8 mouse cellular contexts compared by ENCODE assay signal in the genomic region with DNA sequence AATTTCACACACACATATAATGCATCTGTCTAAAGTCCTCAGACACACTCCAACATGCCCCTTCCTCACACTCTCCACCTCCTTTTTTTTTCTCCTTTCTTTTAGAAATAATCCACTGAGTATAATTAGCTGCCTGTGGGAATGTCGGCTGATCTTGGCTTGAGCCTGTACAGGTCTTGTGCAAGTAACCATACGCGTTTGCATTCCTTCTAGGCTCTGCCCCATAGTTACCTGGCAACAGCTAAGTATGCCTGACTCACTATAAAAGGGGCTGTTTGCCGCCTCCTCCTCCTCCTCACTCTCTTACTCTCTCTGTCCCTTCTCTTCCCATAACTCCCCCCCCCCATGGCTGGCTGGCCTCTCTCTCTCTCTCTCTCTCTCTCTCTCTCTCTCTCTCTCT.
DNase-seq lines count a peak whose midpoint lies in the region; ATAC-seq and TF ChIP-seq lines count a peak whose summit lies in the region.

No protein-coding gene starts in this region.

- in situ Hi-C loops in Patski (cut with MboI; ENCODE audit: low pct_unique_long_range_greater_than_20kb) = loop anchor here (5.0 kb wide), 1 partner anchor 174 kb away; no protein-coding TSS in a partner anchor

- H3K4me2 ChIP-seq in heart, embryonic 15.5 days = no peak overlapping the region
- no peak overlapping the region for H3K4me2 ChIP-seq in heart, postnatal 0 days (ENCODE audit: low read depth, low read length)
- H3K4me2 ChIP-seq in midbrain, embryonic 11.5 days = no peak overlapping the region

- TF ChIP-seq CTCF in Patski (IDR thresholded peaks at IDR 0.05) = no peak
- no peak for TF ChIP-seq CTCF in heart, postnatal 0 days (IDR thresholded peaks at IDR 0.05; ENCODE audit: low read depth)

- WGBS in heart, embryonic 15.5 days = 27% methylated on average over 4 of the region's 4 CpGs
- WGBS in heart, postnatal 0 days = 22% methylated on average over 4 of the region's 4 CpGs
- 11% methylated on average over 4 of the region's 4 CpGs for WGBS in midbrain, embryonic 11.5 days

- no peak overlapping the region for H3K27ac ChIP-seq in heart, embryonic 15.5 days
- no peak overlapping the region; the same call in 1 of the 2 replicates for H3K27ac ChIP-seq in heart, postnatal 0 days (ENCODE audit: low read depth)
- H3K27ac ChIP-seq in midbrain, embryonic 11.5 days (ENCODE audit: low read depth, low read length) = no peak overlapping the region

- H3K4me3 ChIP-seq in heart, embryonic 15.5 days = no peak overlapping the region
- H3K4me3 ChIP-seq in heart, postnatal 0 days (ENCODE audit: low read depth, low read length) = no peak overlapping the region
- no peak overlapping the region for H3K4me3 ChIP-seq in midbrain, embryonic 11.5 days (ENCODE audit: low read depth, low read length)

- TF ChIP-seq EP300 in heart, postnatal 0 days (IDR thresholded peaks at IDR 0.05; ENCODE audit: low read depth) = no peak

- peaks cover 17% of the 10 kb centered on the region for H3K4me1 ChIP-seq in heart, embryonic 15.5 days (replicated peaks)
- H3K4me1 ChIP-seq in heart, postnatal 0 days (ENCODE audit: control insufficient read depth, insufficient read depth) = 0 out of 2 replicates have a peak, but pooled peaks cover 4% of the 10 kb centered on the region
- no peaks in the 10 kb centered on the region for H3K4me1 ChIP-seq in midbrain, embryonic 11.5 days (ENCODE audit: control insufficient read depth, insufficient read depth, low read length)

- no peak overlapping the region for H3K9ac ChIP-seq in heart, embryonic 15.5 days
- no peak overlapping the region for H3K9ac ChIP-seq in heart, postnatal 0 days (replicated peaks; ENCODE audit: low read depth, low read length)
- H3K9ac ChIP-seq in midbrain, embryonic 11.5 days (ENCODE audit: low read length) = no peak overlapping the region

- no peaks in the 10 kb centered on the region for H3K36me3 ChIP-seq in heart, embryonic 15.5 days
- no peaks in the 10 kb centered on the region for H3K36me3 ChIP-seq in heart, postnatal 0 days (replicated peaks; ENCODE audit: control insufficient read depth, insufficient read depth, low read length)
- no peaks in the 10 kb centered on the region for H3K36me3 ChIP-seq in midbrain, embryonic 11.5 days (ENCODE audit: control insufficient read depth, insufficient read depth, low read length)

- CTCF ChIA-PET in Patski (lab: Charles Lee) = interaction anchor here (0.6 to 2.2 kb wide), 2 partner anchors 106 to 172 kb away, joined by 3 to 6 read pairs; no protein-coding TSS in a partner anchor

- intact Hi-C loops in heart, postnatal 25 days (cut with DNase I) = loop anchor here (1.0 to 2.0 kb wide), 2 partner anchors 103 to 175 kb away; no protein-coding TSS in a partner anchor

- H3K9me3 ChIP-seq in heart, embryonic 15.5 days (replicated peaks) = no peaks in the 10 kb centered on the region
- H3K9me3 ChIP-seq in heart, postnatal 0 days (replicated peaks; ENCODE audit: control insufficient read depth, low read length) = no peaks in the 10 kb centered on the region
- no peaks in the 10 kb centered on the region for H3K9me3 ChIP-seq in midbrain, embryonic 11.5 days (ENCODE audit: control insufficient read depth, low read length)

- H3K27me3 ChIP-seq in heart, embryonic 15.5 days = no peaks in the 10 kb centered on the region
- H3K27me3 ChIP-seq in Patski = no peaks in the 10 kb centered on the region
- H3K27me3 ChIP-seq in heart, postnatal 0 days (ENCODE audit: control insufficient read depth, insufficient read depth, low read length) = no peaks in the 10 kb centered on the region
- no peaks in the 10 kb centered on the region for H3K27me3 ChIP-seq in midbrain, embryonic 11.5 days (ENCODE audit: control insufficient read depth, insufficient read depth, low read length)

- 0 out of 2 replicates have a peak, but pooled peaks have one; percentile 33 for ATAC-seq in heart, embryonic 15.5 days (replicated peaks; ENCODE audit: insufficient number of reproducible peaks, insufficient read depth, low FRiP score, low read depth)
- peak; percentile 71 for ATAC-seq in Patski
- peak; percentile 62 for ATAC-seq in heart, postnatal 0 days (ENCODE audit: insufficient read depth, low read depth)
- peak; percentile 80 for ATAC-seq in midbrain, embryonic 11.5 days (ENCODE audit: low FRiP score)
- no peak for ATAC-seq in activated CD4-positive, CD25-positive, alpha-beta regulatory T cell, adult 4 months

- DNase-seq in heart, postnatal 25 days (ENCODE audit: low spot score) = no peak
- DNase-seq in Patski (ENCODE audit: low read depth, low spot score) = no peak
- DNase-seq in heart, postnatal 0 days (ENCODE audit: low spot score) = peak; percentile 16
- DNase-seq in midbrain, embryonic 11.5 days (ENCODE audit: low spot score, missing footprints) = no peak
- no peak for DNase-seq in natural killer cell, adult 2 months (ENCODE audit: low spot score in 2 of 2)
- DNase-seq in retina, embryonic 14.5 days (ENCODE audit: low spot score) = no peak

- POLR2A ChIA-PET in Patski (lab: Charles Lee) = interaction anchor here (0.9 kb wide), 1 partner anchor 75 kb away, joined by 3 read pairs; no protein-coding TSS in a partner anchor
